Mouse (Mus musculus): ENCODE data around the gene Tada2a.

DNA sequence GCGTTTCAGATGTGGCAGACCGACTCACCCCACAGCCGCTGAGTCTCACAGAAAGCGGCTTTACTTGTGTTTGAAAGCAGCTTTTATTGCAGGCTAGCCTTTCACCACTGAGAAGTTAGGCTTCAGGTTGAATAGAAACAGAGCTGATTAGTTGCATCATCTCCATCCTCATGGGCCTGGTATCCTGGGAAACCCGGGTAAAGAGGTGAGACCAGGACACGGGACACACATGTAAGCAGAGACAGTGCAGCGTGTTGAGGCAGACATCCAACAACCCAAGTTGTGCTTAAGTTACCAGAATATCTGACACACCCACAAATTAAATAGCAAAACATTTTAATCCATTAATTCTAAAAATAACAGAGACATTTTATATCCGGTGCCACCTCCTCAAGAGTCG is 50.8 kb downstream of the Tada2a start:
- TF ChIP-seq CTCF (IDR thresholded peaks at IDR 0.05; ENCODE audit: control insufficient read depth, insufficient read depth, low read length), result no peak
- TF ChIP-seq POLR2A (IDR thresholded peaks at IDR 0.05; ENCODE audit: borderline replicate concordance, control insufficient read depth, low read depth, low read length), result no peak

All from bone marrow, adult 2 months (tissue).